Comparison of ENCODE assay signal across 8 mouse cellular contexts in genomic region chr11:51635127-51635524, GRCm38 (mm10). TPM values are rescaled to one million over a fixed set of nuclear protein-coding genes. Genes with fewer than 3 reads are reported as not detected.
DNase-seq lines count a peak whose midpoint lies in the region; ATAC-seq and TF ChIP-seq lines count a peak whose summit lies in the region.

No protein-coding gene starts in this region.

- no peak for TF ChIP-seq CTCF in E14TG2a.4 (conservative IDR thresholded peaks at IDR 0.05; ENCODE audit: low read length)

- no peak for ATAC-seq in heart, embryonic 12.5 days (ENCODE audit: insufficient number of reproducible peaks, low FRiP score)
- ATAC-seq in forebrain, embryonic 14.5 days, result no peak
- peak; percentile 19; the same call in 1 of the 2 replicates for ATAC-seq in liver, embryonic 15.5 days (ENCODE audit: insufficient read depth)

- DNase-seq in heart, postnatal 10 days, result no peak
- no peak for DNase-seq in forebrain, embryonic 14.5 days (ENCODE audit: low spot score)
- no peak for DNase-seq in urinary bladder, postnatal 10 days (ENCODE audit: low spot score)
- DNase-seq in adrenal gland, postnatal 36 days, result no peak
- DNase-seq in right cerebral cortex, adult 2 months (ENCODE audit: low spot score in 2 of 2), result no peak

- H3K27me3 ChIP-seq in heart, embryonic 12.5 days (replicated peaks), result no peaks in the 10 kb centered on the region
- no peaks in the 10 kb centered on the region for H3K27me3 ChIP-seq in E14TG2a.4 (ENCODE audit: insufficient read depth, low read length)
- no peaks in the 10 kb centered on the region for H3K27me3 ChIP-seq in forebrain, embryonic 14.5 days (replicated peaks; ENCODE audit: control insufficient read depth, insufficient read depth, low read length)
- H3K27me3 ChIP-seq in liver, embryonic 15.5 days, result peaks cover 6% of the 10 kb centered on the region; the same call in 1 of the 2 replicates

- WGBS in heart, embryonic 12.5 days, result 8% methylated on average over 6 of the region's 6 CpGs
- 18% methylated on average over 6 of the region's 6 CpGs for WGBS in forebrain, embryonic 14.5 days
- 4% methylated on average over 6 of the region's 6 CpGs for WGBS in liver, embryonic 15.5 days (ENCODE audit: insufficient replicate concordance)

- intact Hi-C loops in heart, postnatal 10 days (cut with DNase I), result loop anchor here (5.0 kb wide), 1 partner anchor 52 kb away; the partner anchor contains the start of gene 0610009B22Rik

- peak overlapping the region; percentile 68 for H3K4me2 ChIP-seq in heart, embryonic 12.5 days
- H3K4me2 ChIP-seq in forebrain, embryonic 14.5 days (ENCODE audit: low read length), result peak overlapping the region; percentile 79
- H3K4me2 ChIP-seq in liver, embryonic 15.5 days, result peak overlapping the region; percentile 84

- H3K9ac ChIP-seq in heart, embryonic 12.5 days, result peak overlapping the region; percentile 76
- H3K9ac ChIP-seq in forebrain, embryonic 14.5 days (ENCODE audit: low read length), result peak overlapping the region; percentile 80
- peak overlapping the region; percentile 63 for H3K9ac ChIP-seq in liver, embryonic 15.5 days

- H3K9me3 ChIP-seq in heart, embryonic 12.5 days (replicated peaks), result no peaks in the 10 kb centered on the region
- no peaks in the 10 kb centered on the region for H3K9me3 ChIP-seq in E14TG2a.4 (ENCODE audit: low read length)
- H3K9me3 ChIP-seq in forebrain, embryonic 14.5 days (replicated peaks; ENCODE audit: control insufficient read depth, low read length), result no peaks in the 10 kb centered on the region
- no peaks in the 10 kb centered on the region for H3K9me3 ChIP-seq in liver, embryonic 15.5 days (replicated peaks)

- peaks cover 20% of the 10 kb centered on the region for H3K4me1 ChIP-seq in heart, embryonic 12.5 days (replicated peaks)
- peaks cover 87% of the 10 kb centered on the region for H3K4me1 ChIP-seq in E14TG2a.4 (replicated peaks; ENCODE audit: low read depth, low read length)
- H3K4me1 ChIP-seq in forebrain, embryonic 14.5 days (ENCODE audit: control insufficient read depth, insufficient read depth, low read length), result 0 out of 2 replicates have a peak, but pooled peaks cover 9% of the 10 kb centered on the region
- H3K4me1 ChIP-seq in liver, embryonic 15.5 days (replicated peaks), result peaks cover 55% of the 10 kb centered on the region

- H3K4me3 ChIP-seq in heart, embryonic 12.5 days, result peak overlapping the region; percentile 73
- peak overlapping the region; percentile 92 for H3K4me3 ChIP-seq in E14TG2a.4 (replicated peaks; ENCODE audit: low read length)
- peak overlapping the region; percentile 70 for H3K4me3 ChIP-seq in forebrain, embryonic 14.5 days (ENCODE audit: low read depth, low read length)
- peak overlapping the region; percentile 74 for H3K4me3 ChIP-seq in liver, embryonic 15.5 days (replicated peaks)

- H3K36me3 ChIP-seq in heart, embryonic 12.5 days, result 0 out of 2 replicates have a peak, but pooled peaks cover 6% of the 10 kb centered on the region
- peaks cover 53% of the 10 kb centered on the region for H3K36me3 ChIP-seq in E14TG2a.4 (ENCODE audit: insufficient read depth, low read length)
- peaks cover 12% of the 10 kb centered on the region; the same call in 1 of the 2 replicates for H3K36me3 ChIP-seq in forebrain, embryonic 14.5 days (ENCODE audit: control insufficient read depth, insufficient read depth, low read length)
- H3K36me3 ChIP-seq in liver, embryonic 15.5 days (replicated peaks), result 0 out of 2 replicates have a peak, but pooled peaks cover 5% of the 10 kb centered on the region

- no peak overlapping the region for H3K27ac ChIP-seq in heart, embryonic 12.5 days (ENCODE audit: poor library complexity, severe bottlenecking)
- H3K27ac ChIP-seq in forebrain, embryonic 14.5 days (ENCODE audit: low read depth, low read length), result peak overlapping the region; percentile 79
- H3K27ac ChIP-seq in liver, embryonic 15.5 days (replicated peaks), result peak overlapping the region; percentile 87

RNA-seq across cellular contexts. Expression of gene Rmnd5b, which starts 0.6 kb away (rescaled TPM):
- 27.9 and 28.5 TPM in 2 replicates for polyA plus RNA-seq in heart, embryonic 12.5 days (2016; fragmentation: Nextera tagmentation; extraction: Ambion mirVana)
- 10 to 100 TPM; 24.1 to 25.4 TPM for total RNA-seq in heart, postnatal 10 days (2021)
- polyA plus RNA-seq in forebrain, embryonic 14.5 days (2014; fragmentation: Nextera tagmentation; extraction: Ambion mirVana), result 77.0 and 86.4 TPM in 2 replicates
- 20.0 and 21.1 TPM in 2 replicates for polyA plus RNA-seq in liver, embryonic 15.5 days (2015; fragmentation: Nextera tagmentation; extraction: Ambion mirVana)
- total RNA-seq in adrenal gland, postnatal 36 days (2021), result 10 to 100 TPM; 35.4 to 54.1 TPM

RNA-seq across cellular contexts. Expression of gene N4bp3, which starts 15.5 kb away (rescaled TPM):
- polyA plus RNA-seq in heart, embryonic 12.5 days (2016; fragmentation: Nextera tagmentation; extraction: Ambion mirVana), result 7.8 and 8.4 TPM in 2 replicates
- total RNA-seq in heart, postnatal 10 days (2021), result 10 to 100 TPM; 35.0 to 40.5 TPM
- 6.6 and 9.9 TPM in 2 replicates for polyA plus RNA-seq in forebrain, embryonic 14.5 days (2014; fragmentation: Nextera tagmentation; extraction: Ambion mirVana)
- polyA plus RNA-seq in liver, embryonic 15.5 days (2015; fragmentation: Nextera tagmentation; extraction: Ambion mirVana), result 2.9 TPM in 2 replicates
- total RNA-seq in adrenal gland, postnatal 36 days (2021), result 1 to 10 TPM; 7.8 to 7.9 TPM

RNA-seq across cellular contexts. Expression of gene Nhp2, which starts 15.6 kb away (rescaled TPM):
- polyA plus RNA-seq in heart, embryonic 12.5 days (2016; fragmentation: Nextera tagmentation; extraction: Ambion mirVana), result 89.6 and 91.9 TPM in 2 replicates
- 10 to 100 TPM; 30.5 to 30.9 TPM for total RNA-seq in heart, postnatal 10 days (2021)
- polyA plus RNA-seq in forebrain, embryonic 14.5 days (2014; fragmentation: Nextera tagmentation; extraction: Ambion mirVana), result 114 and 150 TPM in 2 replicates
- polyA plus RNA-seq in liver, embryonic 15.5 days (2015; fragmentation: Nextera tagmentation; extraction: Ambion mirVana), result 92.3 and 95.6 TPM in 2 replicates
- 10 to 100 TPM; 61.5 to 77.5 TPM for total RNA-seq in adrenal gland, postnatal 36 days (2021)

RNA-seq across cellular contexts. Expression of gene D930048N14Rik, which starts 15.6 kb away (rescaled TPM):
- 0.77 and 1.0 TPM in 2 replicates for polyA plus RNA-seq in heart, embryonic 12.5 days (2016; fragmentation: Nextera tagmentation; extraction: Ambion mirVana)
- 1 to 10 TPM; 1.4 to 2.1 TPM for total RNA-seq in heart, postnatal 10 days (2021)
- 0.44 and 0.61 TPM in 2 replicates for polyA plus RNA-seq in forebrain, embryonic 14.5 days (2014; fragmentation: Nextera tagmentation; extraction: Ambion mirVana)
- polyA plus RNA-seq in liver, embryonic 15.5 days (2015; fragmentation: Nextera tagmentation; extraction: Ambion mirVana), result 0.36 and 0.60 TPM in 2 replicates
- 1 to 10 TPM; 1.1 to 1.3 TPM for total RNA-seq in adrenal gland, postnatal 36 days (2021)

RNA-seq across cellular contexts. Expression of gene Hnrnpab, which starts 28.5 kb away (rescaled TPM):
- 428 and 457 TPM in 2 replicates for polyA plus RNA-seq in heart, embryonic 12.5 days (2016; fragmentation: Nextera tagmentation; extraction: Ambion mirVana)
- 100 to 1,000 TPM; 237 to 257 TPM for total RNA-seq in heart, postnatal 10 days (2021)
- polyA plus RNA-seq in forebrain, embryonic 14.5 days (2014; fragmentation: Nextera tagmentation; extraction: Ambion mirVana), result 545 and 644 TPM in 2 replicates
- polyA plus RNA-seq in liver, embryonic 15.5 days (2015; fragmentation: Nextera tagmentation; extraction: Ambion mirVana), result 171 and 173 TPM in 2 replicates
- total RNA-seq in adrenal gland, postnatal 36 days (2021), result 100 to 1,000 TPM; 315 to 322 TPM
